Mouse (Mus musculus) heart, embryonic 14.5 days (tissue): ENCODE results near the gene Ppil1. TPM values are rescaled to one million over a fixed set of nuclear protein-coding genes. Genes with fewer than 3 reads are reported as not detected.

ENCODE experiments used
- ATAC-seq: fragments of 200-750 bp; cut with Nextera tagmentation; 2 replicates; pipeline ENCODE4 v1.8.0; 2017; ENCODE audit warnings: low read depth, moderate TSS enrichment; ENCODE audit not compliant: insufficient number of reproducible peaks, insufficient read depth, low FRiP score
- H3K27ac ChIP-seq, 2 experiments: fragments of 200-500 bp in 1 of 2; fragments of 300-500 bp in 1 of 2; sonication (generic) in 1 of 2; replicated peaks in 1 of 2; 2 replicates each; pipeline ENCODE4 v1.5.1; 2012 to 2014; ENCODE audit warnings: low read depth in 2 of 2, low read length in 2 of 2, control low read depth in 1 of 2, mild to moderate bottlenecking in 1 of 2, mixed read lengths in 1 of 2; ENCODE audit not compliant: control insufficient read depth in 1 of 2, insufficient read depth in 1 of 2
- H3K27me3 ChIP-seq: fragments of 300-500 bp; sonication (generic); 2 replicates; pipeline ENCODE4 v1.6.1; 2014; ENCODE audit warnings: mild to moderate bottlenecking, low read length, control low read depth; ENCODE audit not compliant: control insufficient read depth, insufficient read depth
- H3K36me3 ChIP-seq: fragments of 300-500 bp; sonication (generic); 2 replicates; pipeline ENCODE4 v1.6.1; 2014; ENCODE audit warnings: mild to moderate bottlenecking, control low read depth, low read length, mixed read lengths; ENCODE audit not compliant: control insufficient read depth, insufficient read depth
- H3K4me1 ChIP-seq, 2 experiments: fragments of 200-500 bp in 1 of 2; fragments of 300-500 bp in 1 of 2; sonication (generic) in 1 of 2; 2 replicates each; pipeline ENCODE4 v1.6.1; 2012 to 2014; ENCODE audit warnings: low read length in 2 of 2, control low read depth in 1 of 2, mixed read lengths in 1 of 2; ENCODE audit not compliant: control insufficient read depth in 2 of 2, insufficient read depth in 2 of 2
- H3K4me2 ChIP-seq: fragments of 300-500 bp; sonication (generic); 2 replicates; pipeline ENCODE4 v1.6.1; 2014; ENCODE audit warnings: mild to moderate bottlenecking, low read length
- H3K4me3 ChIP-seq, 2 experiments: fragments of 200-500 bp in 1 of 2; fragments of 300-500 bp in 1 of 2; sonication (generic) in 1 of 2; 2 replicates each; pipeline ENCODE4 v1.5.1; 2012 to 2014; ENCODE audit warnings: low read length in 2 of 2, mild to moderate bottlenecking in 2 of 2, control low read depth in 1 of 2, low read depth in 1 of 2, moderate library complexity in 1 of 2; ENCODE audit not compliant: control insufficient read depth in 1 of 2, insufficient read depth in 1 of 2
- H3K9ac ChIP-seq: fragments of 300-500 bp; sonication (generic); 2 replicates; pipeline ENCODE4 v1.6.1; 2014; ENCODE audit warnings: mild to moderate bottlenecking, low read length
- H3K9me3 ChIP-seq: fragments of 300-500 bp; sonication (generic); 2 replicates; pipeline ENCODE4 v1.6.1; 2016; ENCODE audit warnings: low read length, control low read depth; ENCODE audit not compliant: control insufficient read depth
- WGBS: fragments of 180-500 bp; shearing (Covaris S2); extraction: QIAGEN DNeasy Blood & Tissue Kit; methylation state at CpG from one replicate; pipeline ENCODE4 v1.1.7; 2014; 5-methylcytosine and 5-hydroxymethylcytosine counted together
- polyA plus RNA-seq: library from polyadenylated mRNA; unstranded; fragments of >200 nt; fragmentation: Nextera tagmentation; extraction: Ambion mirVana; gene quantifications from 2 replicates; pipeline ENCODE4 v1.2.1, GENCODE M21; 2014

Ppil1 gene
- polyA plus RNA-seq, 1 experiment from 2014 or later: 106 TPM

- H3K36me3 ChIP-seq: no peaks in the 10 kb centered on the region
- peak; percentile 24; the same call in 1 of the 2 replicates for ATAC-seq
- H3K4me1 ChIP-seq: peaks cover 11% of the 10 kb centered on the region in 2 experiments
- H3K27ac ChIP-seq: no peak overlapping the region
- H3K4me3 ChIP-seq: no peak overlapping the region
- no peaks in the 10 kb centered on the region for H3K9me3 ChIP-seq
- H3K4me2 ChIP-seq: no peak overlapping the region
- H3K27me3 ChIP-seq: no peaks in the 10 kb centered on the region
- no peak overlapping the region for H3K9ac ChIP-seq
- 73% methylated on average over 6 of the region's 6 CpGs for WGBS
Measured at GRCm38 (mm10) chr17:29202604-29203003, 61.4 kb downstream of the Ppil1 start.

Other genes starting within 250 kb of the Ppil1 start
- gene Srsf3, start 231.6 kb downstream of the Ppil1 start, polyA plus RNA-seq: 340 and 357 TPM in 2 replicates
- 51.7 and 57.7 TPM in 2 replicates for gene Cdkn1a, start 173.2 kb downstream of the Ppil1 start, polyA plus RNA-seq
- 0.23 and 0.36 TPM in 2 replicates for gene Rab44, start 150.0 kb downstream of the Ppil1 start, polyA plus RNA-seq
- 21.4 and 28.8 TPM in 2 replicates for gene Cpne5, start 26.0 kb downstream of the Ppil1 start, polyA plus RNA-seq
- 106 and 112 TPM in 2 replicates for gene BC004004, start 4.6 kb upstream of the Ppil1 start, polyA plus RNA-seq
- 0.77 and 1.1 TPM in 2 replicates for gene Pi16, start 53.5 kb upstream of the Ppil1 start, polyA plus RNA-seq
- 342 and 368 TPM in 2 replicates for gene Mtch1, start 83.7 kb upstream of the Ppil1 start, polyA plus RNA-seq
- gene Fgd2, start 96.7 kb upstream of the Ppil1 start, polyA plus RNA-seq: 2.4 and 2.8 TPM in 2 replicates
- 14.1 and 16.5 TPM in 2 replicates for gene Pim1, start 226.6 kb upstream of the Ppil1 start, polyA plus RNA-seq